Mouse (Mus musculus) fibroblast of lung, adult 2 months (primary cell): Measurements from ENCODE around the gene Ankrd33b.

Experiments
- DNase-seq: peaks from one replicate; pipeline ENCODE4 v3.0.0-alpha.2; 2011; ENCODE audit warnings: low read depth

Ankrd33b gene

GRCm38 (mm10) chr15:31368556-31368955 is 1.0 kb upstream of the Ankrd33b start:
- no peak for DNase-seq

- DNase-seq, result no peak
Measured at GRCm38 (mm10) chr15:31366596-31367480, 688 bp downstream of the Ankrd33b start.

GRCm38 (mm10) chr15:31365720-31366591 is 1.6 kb downstream of the Ankrd33b start:
- no peak for DNase-seq

GRCm38 (mm10) chr15:31365041-31365719 is 2.3 kb downstream of the Ankrd33b start:
- DNase-seq, result no peak

DNA sequence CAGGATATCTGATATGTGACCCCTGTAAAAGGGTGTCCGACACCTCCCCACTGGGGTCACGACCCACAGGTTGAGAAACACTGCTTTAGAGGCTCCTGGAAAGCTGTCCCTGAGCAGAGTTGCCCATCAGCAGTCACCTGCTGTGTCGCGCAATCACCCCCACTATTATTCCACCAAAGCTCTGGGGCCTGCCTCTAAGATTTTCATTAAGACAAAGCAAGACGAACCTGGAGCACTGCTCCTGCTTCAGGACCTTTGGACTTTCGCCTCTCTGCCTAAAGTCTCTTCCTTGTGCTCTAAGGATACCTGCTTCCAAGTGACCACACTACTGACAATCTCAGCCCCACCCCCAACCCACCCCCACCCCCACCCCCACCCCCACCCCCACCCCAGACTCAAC is 3.1 kb downstream of the Ankrd33b start:
- no peak for DNase-seq

DNA sequence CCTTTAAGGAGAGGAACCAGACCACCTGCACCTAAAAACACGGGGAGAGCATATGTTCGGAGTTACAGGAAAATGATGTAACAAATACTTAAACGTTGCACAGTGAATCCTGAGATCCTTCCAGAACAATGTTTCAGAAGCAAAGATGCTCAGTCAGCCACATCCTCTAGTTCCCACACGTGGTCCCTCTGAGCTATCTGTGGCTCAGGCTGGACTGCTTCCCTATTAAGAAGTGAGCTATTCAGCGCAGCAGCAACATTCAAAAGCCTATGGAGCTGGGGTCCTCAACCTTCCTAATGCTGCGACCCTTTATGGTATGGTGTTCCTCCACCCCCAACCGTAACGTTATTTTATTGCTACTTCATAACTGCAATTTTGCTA is 3.6 kb downstream of the Ankrd33b start:
- DNase-seq, result no peak

- no peak for DNase-seq
Measured at GRCm38 (mm10) chr15:31363241-31363980, 4.1 kb downstream of the Ankrd33b start.

GRCm38 (mm10) chr15:31361259-31361853 is 6.2 kb downstream of the Ankrd33b start:
- DNase-seq, result no peak

GRCm38 (mm10) chr15:31360593-31360992 is 6.9 kb downstream of the Ankrd33b start:
- no peak for DNase-seq

- no peak for DNase-seq
Measured at GRCm38 (mm10) chr15:31359805-31360204, 7.7 kb downstream of the Ankrd33b start.

- no peak for DNase-seq
Measured at GRCm38 (mm10) chr15:31352494-31353279, 14.8 kb downstream of the Ankrd33b start.

DNA sequence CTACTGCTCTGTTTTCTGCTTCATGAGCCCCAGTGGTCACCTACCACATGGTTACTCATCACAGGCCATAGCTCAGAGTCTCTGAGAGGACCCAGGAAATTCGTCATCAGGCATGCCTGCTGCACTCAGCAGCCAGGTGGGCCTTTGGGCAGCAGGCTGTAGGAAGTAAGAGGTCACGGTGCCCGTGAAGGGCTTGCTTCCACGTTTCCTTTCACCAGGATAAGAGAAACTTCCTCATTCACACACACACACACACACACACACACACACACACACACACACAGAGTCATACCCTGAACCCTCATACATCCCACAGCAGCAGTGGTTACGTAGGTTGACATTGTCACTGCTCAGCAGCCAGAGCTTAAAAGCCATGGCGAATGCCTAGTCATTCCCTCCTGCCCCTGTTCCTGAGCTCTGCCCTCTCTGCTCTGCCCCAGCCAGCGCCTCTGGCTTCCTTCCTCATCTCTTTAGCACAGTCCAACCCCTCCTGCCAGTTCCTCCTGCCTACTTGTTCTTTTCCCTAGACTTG is 17.6 kb downstream of the Ankrd33b start:
- DNase-seq, result no peak

- DNase-seq, result no peak
Measured at GRCm38 (mm10) chr15:31349046-31349445, 18.5 kb downstream of the Ankrd33b start.

DNA sequence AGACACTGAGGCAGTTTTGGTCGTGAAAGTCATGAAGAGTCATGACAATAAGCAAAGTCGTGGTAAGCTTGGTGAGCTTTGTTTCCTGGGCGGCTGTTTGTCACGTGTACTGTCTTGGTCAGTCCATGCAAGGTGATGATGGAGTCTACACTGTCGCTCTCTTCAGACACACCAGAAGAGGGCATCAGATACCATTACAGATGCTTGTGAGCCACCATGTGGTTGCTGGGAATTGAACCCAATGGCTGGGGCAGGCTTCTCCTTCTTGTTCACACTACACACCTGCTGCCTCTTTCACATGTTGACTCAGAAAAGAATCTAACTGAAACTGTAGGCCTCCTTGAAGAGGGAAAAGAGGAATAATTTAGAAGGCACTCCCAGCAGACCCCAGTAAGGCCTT is 19.3 kb downstream of the Ankrd33b start:
- no peak for DNase-seq

DNA sequence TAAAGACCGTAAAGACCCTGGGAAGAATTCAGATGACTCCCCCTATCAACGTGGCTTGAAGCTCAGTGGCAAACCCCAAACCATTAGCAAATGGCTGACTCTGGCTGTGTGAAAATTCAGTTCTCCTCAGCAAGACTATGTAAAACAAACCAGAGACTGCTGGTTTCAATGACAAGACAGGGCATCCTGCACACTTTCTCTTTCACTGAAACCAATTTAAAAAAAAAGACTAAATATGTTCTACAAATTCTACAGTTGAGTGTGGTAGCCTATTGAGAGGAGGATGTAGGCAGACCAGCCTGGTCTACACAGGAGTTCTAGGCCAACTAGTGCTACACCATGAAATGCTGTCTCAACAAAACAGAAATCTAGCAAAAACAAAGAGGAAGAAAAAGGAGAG is 21.0 kb downstream of the Ankrd33b start:
- DNase-seq, result no peak

DNA sequence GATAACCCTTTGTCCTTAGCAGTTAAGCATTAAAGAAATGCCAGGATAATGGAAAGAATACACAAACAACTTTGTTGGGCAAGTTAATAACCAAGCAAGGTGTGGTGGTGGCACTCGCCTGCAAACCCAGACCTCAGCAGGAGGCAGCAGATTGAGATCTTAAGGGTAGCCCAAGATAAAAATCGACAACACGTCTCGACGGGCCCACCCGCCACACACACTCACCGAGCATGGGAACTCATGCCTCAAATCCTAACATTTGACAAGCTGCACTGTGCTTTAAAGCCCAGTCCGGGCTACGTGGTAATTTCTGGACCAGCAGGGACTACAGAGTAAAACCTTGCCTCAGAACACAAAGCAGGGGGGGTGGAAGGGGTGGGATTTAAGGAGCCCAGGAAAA is 22.2 kb downstream of the Ankrd33b start:
- DNase-seq, result no peak

- no peak for DNase-seq
Measured at GRCm38 (mm10) chr15:31344811-31345211, 22.7 kb downstream of the Ankrd33b start.

GRCm38 (mm10) chr15:31343602-31344001 is 23.9 kb downstream of the Ankrd33b start:
- no peak for DNase-seq

- no peak for DNase-seq
Measured at GRCm38 (mm10) chr15:31342496-31342901, 25.0 kb downstream of the Ankrd33b start.

GRCm38 (mm10) chr15:31342001-31342400 is 25.5 kb downstream of the Ankrd33b start:
- DNase-seq, result no peak
